Mouse (Mus musculus) NIH3T3 (cell line): ENCODE data around the gene Pold2.

ENCODE experiments used
- DNase-seq: peaks from one replicate; pipeline ENCODE4 v3.0.0-alpha.2; 2012; ENCODE audit warnings: low read depth

Pold2 gene

GRCm38 (mm10) chr11:5877921-5878526, at the start of gene Pold2:
TSS of gene Pold2 (minus strand) at chr11:5878292.
- peak; percentile 99 for DNase-seq

GRCm38 (mm10) chr11:5926696-5927220, 48.7 kb upstream of the Pold2 start:
- no peak for DNase-seq

GRCm38 (mm10) chr11:5924699-5925098, 46.6 kb upstream of the Pold2 start:
- no peak for DNase-seq

- no peak for DNase-seq
Measured at GRCm38 (mm10) chr11:5920323-5920960, 42.4 kb upstream of the Pold2 start.

GRCm38 (mm10) chr11:5919606-5920005, 41.5 kb upstream of the Pold2 start:
- DNase-seq, result no peak

GRCm38 (mm10) chr11:5918111-5918510, 40.0 kb upstream of the Pold2 start:
- DNase-seq, result peak; percentile 88

GRCm38 (mm10) chr11:5916178-5916548, 38.1 kb upstream of the Pold2 start:
- no peak for DNase-seq

- DNase-seq, result peak; percentile 39
Measured at GRCm38 (mm10) chr11:5915429-5916177, 37.5 kb upstream of the Pold2 start.

GRCm38 (mm10) chr11:5914940-5915339, 36.8 kb upstream of the Pold2 start:
- DNase-seq, result no peak

GRCm38 (mm10) chr11:5913936-5914335, 35.8 kb upstream of the Pold2 start:
- no peak for DNase-seq

GRCm38 (mm10) chr11:5913256-5913655, 35.2 kb upstream of the Pold2 start:
- peak; percentile 38 for DNase-seq

GRCm38 (mm10) chr11:5912635-5913034, 34.5 kb upstream of the Pold2 start:
- DNase-seq, result peak; percentile 89

- DNase-seq, result no peak
Measured at GRCm38 (mm10) chr11:5908642-5909041, 30.6 kb upstream of the Pold2 start.

GRCm38 (mm10) chr11:5907096-5907495, 29.0 kb upstream of the Pold2 start:
- DNase-seq, result no peak

- DNase-seq, result no peak
Measured at GRCm38 (mm10) chr11:5905778-5906518, 27.9 kb upstream of the Pold2 start.

GRCm38 (mm10) chr11:5904871-5905270, 26.8 kb upstream of the Pold2 start:
- no peak for DNase-seq

- DNase-seq, result no peak
Measured at GRCm38 (mm10) chr11:5904357-5904756, 26.3 kb upstream of the Pold2 start.

GRCm38 (mm10) chr11:5903844-5904243, 25.8 kb upstream of the Pold2 start:
- DNase-seq, result no peak

GRCm38 (mm10) chr11:5902390-5902789, 24.3 kb upstream of the Pold2 start:
- no peak for DNase-seq

GRCm38 (mm10) chr11:5901950-5902349, 23.9 kb upstream of the Pold2 start:
- no peak for DNase-seq

GRCm38 (mm10) chr11:5901320-5901719, 23.2 kb upstream of the Pold2 start:
- no peak for DNase-seq

- no peak for DNase-seq
Measured at GRCm38 (mm10) chr11:5899286-5899685, 21.2 kb upstream of the Pold2 start.
